Mouse (Mus musculus) kidney, adult 2 months (tissue): ENCODE data around the gene Fzd10. TPM values are rescaled to one million over a fixed set of nuclear protein-coding genes. Genes with fewer than 3 reads are reported as not detected.
A peak's percentile ranks its signal among the peaks of the same experiment; 100 is the strongest.

Experiments used
- DNase-seq: peaks from one replicate; pipeline ENCODE4 v3.0.0; 2021
- H3K27ac ChIP-seq: fragments of 200-500 bp; 2 replicates; pipeline ENCODE4 v1.5.1; 2012; ENCODE audit warnings: low read depth, low read length, control low read depth, inconsistent platforms; ENCODE audit not compliant: insufficient read depth
- H3K27me3 ChIP-seq: fragments of 200-500 bp; replicated peaks from 2 replicates; pipeline ENCODE4 v1.6.1; 2012; ENCODE audit warnings: mild to moderate bottlenecking, moderate library complexity, low read length, inconsistent platforms; ENCODE audit not compliant: control insufficient read depth, insufficient read depth
- H3K36me3 ChIP-seq: fragments of 200-500 bp; 2 replicates; pipeline ENCODE4 v1.6.1; 2012; ENCODE audit warnings: mild to moderate bottlenecking, moderate library complexity, low read length, inconsistent platforms; ENCODE audit not compliant: control insufficient read depth, insufficient read depth
- H3K4me1 ChIP-seq: fragments of 200-500 bp; 2 replicates; pipeline ENCODE4 v1.6.1; 2011; ENCODE audit warnings: low read length; ENCODE audit not compliant: control insufficient read depth, insufficient read depth
- H3K4me3 ChIP-seq: fragments of 200-500 bp; 2 replicates; pipeline ENCODE4 v1.5.1; 2011; ENCODE audit warnings: mild to moderate bottlenecking, low read depth, low read length, control low read depth; ENCODE audit not compliant: insufficient read depth
- CTCF ChIP-seq: fragments of 200-500 bp; conservative IDR thresholded peaks from 2 replicates; pipeline ENCODE4 v1.5.1; 2011; ENCODE audit warnings: low read depth, mild to moderate bottlenecking, control low read depth, low read length, moderate library complexity, mixed read lengths; ENCODE audit not compliant: insufficient read depth, insufficient read length
- POLR2A ChIP-seq: fragments of 200-500 bp; IDR thresholded peaks from one replicate; pipeline ENCODE4 v1.6.1; 2011; ENCODE audit warnings: low read depth, low read length, control low read depth
- WGBS: fragments of 180-500 bp; shearing (Covaris S2); methylation state at CpG from one replicate; pipeline ENCODE4 v1.1.7; 2018; 5-methylcytosine and 5-hydroxymethylcytosine counted together
- polyA plus RNA-seq: library from polyadenylated mRNA; depleted of rRNA; stranded (reverse); fragments of >200 nt; gene quantifications from 2 replicates; pipeline ENCODE4 v1.2.3, GENCODE M21; 2012; rRNA removed

The Fzd10 gene
- polyA plus RNA-seq, result 0.19 and 0.20 TPM in 2 replicates

GRCm38 (mm10) chr5:128600072-128601021, at the start of gene Fzd10:
Gene Fzd10 (plus strand): TSS chr5:128600844.
- peaks cover 1% of the 10 kb centered on the region; the same call in 1 of the 2 replicates for H3K27me3 ChIP-seq
- peak within 1 kb of the TSS; percentile 43 for H3K4me3 ChIP-seq
- H3K4me1 ChIP-seq, result no peaks in the 10 kb centered on the region
- peak; percentile 11 for DNase-seq
- no peaks in the 10 kb centered on the region for H3K36me3 ChIP-seq
- no peak within 1 kb of the TSS for H3K27ac ChIP-seq
- WGBS, result 2% methylated on average over 70 of the region's 73 CpGs
- TF ChIP-seq POLR2A (no peak), CTCF (no peak)

GRCm38 (mm10) chr5:128551448-128551847, 49.2 kb upstream of the Fzd10 start:
- DNase-seq, result no peak
- no peak for TF ChIP-seq CTCF
- no peak for TF ChIP-seq POLR2A
- WGBS, result 5% methylated on average over 11 of the region's 11 CpGs
- Histone ChIP-seq H3K36me3 (no peaks in the 10 kb centered on the region), H3K27me3 (no peaks in the 10 kb centered on the region), H3K4me1 (no peaks in the 10 kb centered on the region), H3K4me3 (no peak overlapping the region), H3K27ac (no peak overlapping the region)

GRCm38 (mm10) chr5:128552136-128552890, 48.3 kb upstream of the Fzd10 start:
- H3K4me3 ChIP-seq, result no peak overlapping the region

GRCm38 (mm10) chr5:128558126-128558525, 42.5 kb upstream of the Fzd10 start:
- Histone ChIP-seq H3K27ac (no peak overlapping the region), H3K4me1 (no peaks in the 10 kb centered on the region), H3K36me3 (no peaks in the 10 kb centered on the region), H3K27me3 (no peaks in the 10 kb centered on the region), H3K4me3 (no peak overlapping the region)
- DNase-seq, result no peak
- 27% methylated on average over 7 of the region's 7 CpGs for WGBS
- TF ChIP-seq POLR2A (no peak), CTCF (no peak)

More at GRCm38 (mm10) chr5:128552136-128552890, 48.3 kb upstream of the Fzd10 start:
- H3K36me3 ChIP-seq, result no peaks in the 10 kb centered on the region
- TF ChIP-seq CTCF, result no peak
- no peak for DNase-seq
- no peaks in the 10 kb centered on the region for H3K4me1 ChIP-seq
- WGBS, result 11% methylated on average over 28 of the region's 28 CpGs
- H3K27me3 ChIP-seq, result no peaks in the 10 kb centered on the region
- no peak overlapping the region for H3K27ac ChIP-seq

GRCm38 (mm10) chr5:128567313-128567712, 33.3 kb upstream of the Fzd10 start:
- DNase-seq, result no peak

GRCm38 (mm10) chr5:128568970-128569369, 31.7 kb upstream of the Fzd10 start:
- H3K27ac ChIP-seq, result no peak overlapping the region
- no peaks in the 10 kb centered on the region; the same call in 1 of the 2 replicates for H3K27me3 ChIP-seq
- no peaks in the 10 kb centered on the region for H3K4me1 ChIP-seq
- H3K36me3 ChIP-seq, result no peaks in the 10 kb centered on the region
- H3K4me3 ChIP-seq, result no peak overlapping the region
- WGBS, result 29% methylated on average over 5 of the region's 5 CpGs
- no peak for DNase-seq
- TF ChIP-seq CTCF (no peak), POLR2A (no peak)

More at GRCm38 (mm10) chr5:128567313-128567712, 33.3 kb upstream of the Fzd10 start:
- Histone ChIP-seq H3K4me1 (no peaks in the 10 kb centered on the region), H3K36me3 (no peaks in the 10 kb centered on the region), H3K27ac (no peak overlapping the region), H3K27me3 (no peaks in the 10 kb centered on the region; the same call in 1 of the 2 replicates), H3K4me3 (no peak overlapping the region)
- WGBS, result 14% methylated on average over 6 of the region's 6 CpGs
- TF ChIP-seq CTCF (no peak), POLR2A (no peak)

- H3K36me3 ChIP-seq, result no peaks in the 10 kb centered on the region
- H3K4me1 ChIP-seq, result no peaks in the 10 kb centered on the region
- DNase-seq, result no peak
- no peak overlapping the region for H3K27ac ChIP-seq
- no peak overlapping the region for H3K4me3 ChIP-seq
- H3K27me3 ChIP-seq, result no peaks in the 10 kb centered on the region; the same call in 1 of the 2 replicates
- TF ChIP-seq CTCF, result no peak
- TF ChIP-seq POLR2A, result no peak
- WGBS, result 14% methylated on average over 5 of the region's 5 CpGs
Measured at GRCm38 (mm10) chr5:128570091-128570490, 30.6 kb upstream of the Fzd10 start.
